ENCODE assay signal across 1 mouse cellular context in genomic region chr9:64217887-64218286, GRCm38 (mm10).
A peak's percentile ranks its signal among the peaks of the same experiment; 100 is the strongest.
TF ChIP-seq lines count a peak whose summit lies in the region.

No protein-coding gene starts in this region.

TF ChIP-seq in CH12.LX, 34 proteins besides CTCF, POLR2A, EP300 and RAD21:
- peak; percentile 58; the same call in 1 of the 2 replicates for TF ChIP-seq MAFK (IDR thresholded peaks at IDR 0.05; ENCODE audit: insufficient replicate concordance, low read length)
- no peak for TF ChIP-seq NELFE (IDR thresholded peaks at IDR 0.05; ENCODE audit: low read depth, low read length)
